Mouse (Mus musculus): ENCODE data around the gene Megf11. TPM values are rescaled to one million over a fixed set of nuclear protein-coding genes. Genes with fewer than 3 reads are reported as not detected.
A peak's percentile ranks its signal among the peaks of the same experiment; 100 is the strongest.

The Megf11 gene
- polyA plus RNA-seq, 1 experiment from 2014 or later, result 17.8 TPM

- Histone ChIP-seq H3K4me1 (peaks cover 17% of the 10 kb centered on the region), H3K27ac (replicated peaks) (no peak overlapping the region), H3K27me3 (replicated peaks) (no peaks in the 10 kb centered on the region), H3K36me3 (no peaks in the 10 kb centered on the region), H3K9me3 (replicated peaks) (no peaks in the 10 kb centered on the region), H3K4me2 (no peak overlapping the region), H3K4me3 (replicated peaks) (no peak overlapping the region), H3K9ac (replicated peaks) (no peak overlapping the region)
- 64% methylated on average over 4 of the region's 4 CpGs for WGBS
- no peak for ATAC-seq (ENCODE audit: low FRiP score)
These were observed 185.0 kb downstream of the Megf11 start for GRCm38 (mm10) chr9:64570448-64570847.

- Histone ChIP-seq H3K9me3 (replicated peaks) (no peaks in the 10 kb centered on the region), H3K4me3 (replicated peaks) (no peak overlapping the region), H3K4me2 (no peak overlapping the region), H3K9ac (replicated peaks) (no peak overlapping the region), H3K27me3 (replicated peaks) (no peaks in the 10 kb centered on the region), H3K4me1 (peaks cover 24% of the 10 kb centered on the region), H3K27ac (replicated peaks) (no peak overlapping the region), H3K36me3 (no peaks in the 10 kb centered on the region)
- no peak for ATAC-seq (ENCODE audit: low FRiP score)
- 92% methylated on average over 8 of the region's 8 CpGs for WGBS
These were observed 185.7 kb downstream of the Megf11 start for GRCm38 (mm10) chr9:64571091-64571490.

- Histone ChIP-seq H3K9me3 (replicated peaks) (no peaks in the 10 kb centered on the region), H3K36me3 (no peaks in the 10 kb centered on the region), H3K9ac (replicated peaks) (no peak overlapping the region), H3K4me3 (replicated peaks) (no peak overlapping the region), H3K4me2 (no peak overlapping the region), H3K27me3 (replicated peaks) (no peaks in the 10 kb centered on the region), H3K27ac (replicated peaks) (no peak overlapping the region), H3K4me1 (peaks cover 38% of the 10 kb centered on the region)
- 69% methylated on average over 7 of the region's 7 CpGs for WGBS
- no peak for ATAC-seq (ENCODE audit: low FRiP score)
These were observed 187.3 kb downstream of the Megf11 start for GRCm38 (mm10) chr9:64572629-64573190.

GRCm38 (mm10) chr9:64575658-64576057 lies 190.2 kb downstream of the Megf11 start:
- no peak for ATAC-seq (ENCODE audit: low FRiP score)
- Histone ChIP-seq H3K27me3 (replicated peaks) (no peaks in the 10 kb centered on the region), H3K4me2 (no peak overlapping the region), H3K4me3 (replicated peaks) (no peak overlapping the region), H3K9me3 (replicated peaks) (no peaks in the 10 kb centered on the region), H3K9ac (replicated peaks) (no peak overlapping the region), H3K4me1 (peaks cover 45% of the 10 kb centered on the region), H3K36me3 (no peaks in the 10 kb centered on the region), H3K27ac (replicated peaks) (no peak overlapping the region; the same call in 1 of the 2 replicates)

DNA sequence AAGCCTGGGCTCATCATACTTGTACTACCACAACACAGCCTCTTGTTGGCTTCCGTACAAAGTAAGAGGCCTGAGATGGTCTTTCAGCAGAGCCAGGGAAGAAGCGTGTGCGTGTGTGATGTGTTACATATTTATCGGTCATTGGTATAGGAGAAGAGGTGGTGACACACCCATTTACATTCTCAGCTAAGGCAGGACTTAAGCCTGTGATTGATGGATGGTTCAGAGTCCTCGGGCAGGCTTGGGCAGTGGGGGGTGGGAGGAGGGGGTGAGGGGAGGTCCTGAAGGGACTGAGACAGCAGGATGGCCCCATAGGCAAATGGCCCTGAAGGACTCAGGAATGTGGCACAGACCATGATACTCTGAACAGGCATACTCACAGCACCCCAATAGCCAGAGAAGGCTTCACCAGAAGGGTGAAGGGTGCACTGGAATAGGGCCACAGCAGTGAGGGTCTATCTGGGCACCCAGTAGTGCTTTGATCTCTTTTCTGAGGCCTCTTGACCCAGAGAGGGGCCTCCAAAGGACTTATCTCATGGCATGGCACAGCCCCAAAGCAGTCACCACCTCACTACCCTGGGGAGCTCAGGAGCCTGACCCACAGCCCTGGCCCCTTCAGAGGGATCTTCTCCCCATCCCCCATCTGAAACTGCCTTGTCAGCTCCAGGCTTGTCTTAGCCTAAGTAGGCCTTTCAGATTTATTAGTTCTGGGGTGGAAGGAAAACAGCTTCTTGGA lies 190.9 kb downstream of the Megf11 start:
- Histone ChIP-seq H3K36me3 (no peaks in the 10 kb centered on the region), H3K4me1 (peaks cover 45% of the 10 kb centered on the region), H3K9me3 (replicated peaks) (no peaks in the 10 kb centered on the region), H3K27me3 (replicated peaks) (no peaks in the 10 kb centered on the region), H3K27ac (replicated peaks) (peak overlapping the region; percentile 51), H3K9ac (replicated peaks) (no peak overlapping the region), H3K4me3 (replicated peaks) (no peak overlapping the region), H3K4me2 (no peak overlapping the region)
- 63% methylated on average over 5 of the region's 5 CpGs for WGBS
- peak; percentile 33; the same call in 1 of the 2 replicates for ATAC-seq (ENCODE audit: low FRiP score)

DNA sequence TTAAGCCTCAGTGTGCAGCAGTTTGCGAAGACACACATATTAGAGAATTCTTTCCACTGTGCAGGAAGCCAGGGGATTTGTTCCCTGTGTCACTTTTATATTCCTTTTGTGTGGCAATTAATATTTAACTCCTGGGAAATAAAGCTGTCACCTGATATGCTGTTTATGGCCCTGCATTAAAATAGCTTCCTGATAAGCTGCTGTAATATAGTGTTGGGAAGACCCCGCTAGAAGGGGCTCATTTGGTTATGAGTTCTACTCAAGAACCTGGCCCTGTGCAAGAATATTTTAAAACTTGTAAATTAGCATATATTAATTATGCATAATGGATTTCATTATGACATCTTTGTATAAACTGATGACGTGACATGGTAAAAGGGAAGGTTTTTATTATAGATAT lies 191.7 kb downstream of the Megf11 start:
- Histone ChIP-seq H3K4me3 (replicated peaks) (no peak overlapping the region), H3K36me3 (no peaks in the 10 kb centered on the region), H3K27me3 (replicated peaks) (no peaks in the 10 kb centered on the region), H3K9ac (replicated peaks) (no peak overlapping the region), H3K27ac (replicated peaks) (peak overlapping the region; percentile 51; the same call in 1 of the 2 replicates), H3K4me1 (peaks cover 45% of the 10 kb centered on the region), H3K4me2 (no peak overlapping the region), H3K9me3 (replicated peaks) (no peaks in the 10 kb centered on the region)
- ATAC-seq (ENCODE audit: low FRiP score), result peak; percentile 42; the same call in 1 of the 2 replicates
- 31% methylated on average over 3 of the region's 3 CpGs for WGBS

DNA sequence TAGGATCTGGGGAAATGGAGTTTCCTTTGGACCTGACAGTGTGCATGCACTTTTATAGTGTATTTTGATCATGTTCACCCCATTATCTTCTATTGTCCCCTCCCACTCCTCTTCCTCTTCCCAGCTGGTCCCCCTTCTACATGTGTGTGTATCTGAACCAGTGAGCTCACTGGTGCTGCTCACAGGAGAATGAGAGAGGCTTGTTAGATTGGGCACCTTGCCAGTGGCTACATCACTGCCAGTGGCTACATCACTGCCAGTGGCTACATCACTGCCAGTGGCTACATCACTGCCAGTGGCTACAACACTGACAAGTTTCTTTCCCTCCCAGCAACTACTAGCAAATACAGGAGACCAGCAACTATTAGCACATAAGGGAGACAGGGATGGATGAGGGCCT lies 192.6 kb downstream of the Megf11 start:
- no peaks in the 10 kb centered on the region for H3K27me3 ChIP-seq (replicated peaks)
- H3K4me2 ChIP-seq, result no peak overlapping the region
- no peaks in the 10 kb centered on the region for H3K9me3 ChIP-seq (replicated peaks)
- no peaks in the 10 kb centered on the region for H3K36me3 ChIP-seq
- H3K4me3 ChIP-seq (replicated peaks), result no peak overlapping the region
- peaks cover 39% of the 10 kb centered on the region for H3K4me1 ChIP-seq
- ATAC-seq (ENCODE audit: low FRiP score), result no peak
- no peak overlapping the region for H3K9ac ChIP-seq (replicated peaks)
- H3K27ac ChIP-seq (replicated peaks), result no peak overlapping the region

- H3K27me3 ChIP-seq (replicated peaks), result no peaks in the 10 kb centered on the region
- H3K9me3 ChIP-seq (replicated peaks), result no peaks in the 10 kb centered on the region
- H3K9ac ChIP-seq (replicated peaks), result no peak overlapping the region
- H3K4me1 ChIP-seq, result peaks cover 39% of the 10 kb centered on the region
- ATAC-seq (ENCODE audit: low FRiP score), result no peak
- no peaks in the 10 kb centered on the region for H3K36me3 ChIP-seq
- no peak overlapping the region for H3K27ac ChIP-seq (replicated peaks)
- 48% methylated on average over 1 of the region's 1 CpGs for WGBS
- H3K4me2 ChIP-seq, result no peak overlapping the region
- no peak overlapping the region for H3K4me3 ChIP-seq (replicated peaks)
These were observed 193.9 kb downstream of the Megf11 start for GRCm38 (mm10) chr9:64579306-64579705.

DNA sequence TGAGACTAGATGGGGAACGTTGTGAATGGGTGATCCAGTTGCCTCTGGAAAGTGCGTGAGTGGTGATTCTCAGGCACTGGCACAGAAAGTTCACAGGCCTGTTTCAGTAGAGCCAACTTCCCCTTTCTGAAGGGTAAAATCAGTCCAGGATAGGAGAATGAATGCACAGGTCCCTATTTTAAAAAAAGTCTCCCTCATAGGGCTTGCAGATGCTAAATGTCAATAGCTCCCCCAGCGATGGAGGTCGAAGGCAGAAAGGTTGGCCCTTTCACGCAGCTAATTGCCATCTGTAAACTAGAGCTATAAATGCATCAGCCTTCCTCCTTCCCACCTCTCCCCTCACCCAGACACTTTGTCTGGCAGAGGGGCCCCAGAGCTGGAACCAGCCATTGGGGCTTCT lies 200.9 kb downstream of the Megf11 start:
- H3K27me3 ChIP-seq (replicated peaks), result peaks cover 3% of the 10 kb centered on the region; the same call in 1 of the 2 replicates
- no peak overlapping the region for H3K4me2 ChIP-seq
- peaks cover 4% of the 10 kb centered on the region; the same call in 1 of the 2 replicates for H3K4me1 ChIP-seq
- ATAC-seq (ENCODE audit: low FRiP score), result no peak
- 31% methylated on average over 5 of the region's 5 CpGs for WGBS
- H3K27ac ChIP-seq (replicated peaks), result no peak overlapping the region
- no peaks in the 10 kb centered on the region for H3K36me3 ChIP-seq
- no peak overlapping the region for H3K9ac ChIP-seq (replicated peaks)
- H3K9me3 ChIP-seq (replicated peaks), result no peaks in the 10 kb centered on the region
- no peak overlapping the region for H3K4me3 ChIP-seq (replicated peaks)

DNA sequence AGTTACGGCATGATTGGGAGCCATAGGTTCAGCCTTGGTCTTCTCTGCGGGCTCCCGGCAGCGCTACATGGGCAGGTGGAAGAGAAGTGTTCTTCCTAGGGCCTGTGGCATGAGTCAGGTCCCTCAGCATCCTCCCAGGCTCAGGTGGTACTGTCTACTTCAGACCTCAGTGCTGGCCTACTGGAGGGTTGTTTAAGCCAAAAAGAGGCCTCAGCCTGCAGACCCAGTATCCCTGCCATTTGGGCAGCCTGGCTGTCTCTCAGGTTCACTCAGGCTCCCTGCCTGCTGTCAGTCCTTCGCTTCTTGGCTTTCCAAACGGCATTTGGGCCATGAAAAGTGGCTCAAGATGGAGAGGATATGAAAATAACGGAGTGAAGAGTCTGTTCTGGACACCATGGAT lies 202.6 kb downstream of the Megf11 start:
- no peak overlapping the region for H3K4me2 ChIP-seq
- H3K36me3 ChIP-seq, result no peaks in the 10 kb centered on the region
- no peak overlapping the region for H3K9ac ChIP-seq (replicated peaks)
- no peak for ATAC-seq (ENCODE audit: low FRiP score)
- H3K27me3 ChIP-seq (replicated peaks), result peaks cover 5% of the 10 kb centered on the region; the same call in 1 of the 2 replicates
- H3K9me3 ChIP-seq (replicated peaks), result no peaks in the 10 kb centered on the region
- H3K27ac ChIP-seq (replicated peaks), result no peak overlapping the region
- H3K4me3 ChIP-seq (replicated peaks), result no peak overlapping the region
- peaks cover 6% of the 10 kb centered on the region; the same call in 1 of the 2 replicates for H3K4me1 ChIP-seq
- 90% methylated on average over 7 of the region's 7 CpGs for WGBS

- H3K9me3 ChIP-seq (replicated peaks), result no peaks in the 10 kb centered on the region
- no peak overlapping the region for H3K27ac ChIP-seq (replicated peaks)
- no peak for ATAC-seq (ENCODE audit: low FRiP score)
- H3K9ac ChIP-seq (replicated peaks), result no peak overlapping the region
- 52% methylated on average over 5 of the region's 5 CpGs for WGBS
- peaks cover 5% of the 10 kb centered on the region; the same call in 1 of the 2 replicates for H3K27me3 ChIP-seq (replicated peaks)
- H3K36me3 ChIP-seq, result no peaks in the 10 kb centered on the region
- no peak overlapping the region for H3K4me2 ChIP-seq
- H3K4me3 ChIP-seq (replicated peaks), result no peak overlapping the region
- peaks cover 20% of the 10 kb centered on the region for H3K4me1 ChIP-seq
These were observed 205.2 kb downstream of the Megf11 start for GRCm38 (mm10) chr9:64590634-64591041.

GRCm38 (mm10) chr9:64591436-64591835 lies 206.0 kb downstream of the Megf11 start:
- no peak overlapping the region for H3K4me2 ChIP-seq
- H3K9ac ChIP-seq (replicated peaks), result no peak overlapping the region
- no peak overlapping the region for H3K27ac ChIP-seq (replicated peaks)
- H3K27me3 ChIP-seq (replicated peaks), result 0 out of 2 replicates have a peak, but pooled peaks cover 3% of the 10 kb centered on the region
- no peaks in the 10 kb centered on the region for H3K36me3 ChIP-seq
- H3K9me3 ChIP-seq (replicated peaks), result no peaks in the 10 kb centered on the region
- no peak for ATAC-seq (ENCODE audit: low FRiP score)
- WGBS, result 86% methylated on average over 1 of the region's 1 CpGs
- H3K4me1 ChIP-seq, result peaks cover 20% of the 10 kb centered on the region
- no peak overlapping the region for H3K4me3 ChIP-seq (replicated peaks)

Data from neural tube, embryonic 15.5 days (tissue).